ENCODE assay signal across 23 mouse cellular contexts in the genomic region with DNA sequence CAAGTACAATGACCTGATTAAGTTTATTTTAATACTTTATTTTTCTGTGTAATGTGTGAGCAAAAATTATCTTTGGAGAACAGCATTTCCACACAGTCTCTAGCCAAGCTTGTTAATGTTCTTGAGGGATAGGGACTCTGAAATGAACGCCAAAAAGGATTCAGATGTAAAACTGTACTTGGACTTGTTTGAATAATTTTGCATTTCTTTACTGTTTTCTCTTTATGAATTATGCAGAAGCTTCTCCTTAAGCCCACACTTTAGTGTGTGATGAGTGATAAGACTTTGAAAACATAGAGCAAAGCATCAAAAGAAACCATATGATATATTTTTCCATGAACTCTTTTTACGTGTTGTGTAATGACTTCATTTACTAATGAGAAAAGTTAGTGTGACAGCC.
DNase-seq lines count a peak whose midpoint lies in the region; ATAC-seq lines count a peak whose summit lies in the region.
"Had no signal": no experiment of that assay in that cellular context is flagged by ENCODE, and none has a peak within 500 bp of the region (broad histone marks: within the 10 kb centered on the region; RNA-seq: fewer than 3 reads in every experiment).

No protein-coding gene starts in this region.

- no peaks in the 10 kb centered on the region for H3K9me3 ChIP-seq in forebrain, embryonic 16.5 days (ENCODE audit: control insufficient read depth, low read length)
- no peaks in the 10 kb centered on the region for H3K9me3 ChIP-seq in forebrain, embryonic 15.5 days
- H3K9me3 ChIP-seq in neural tube, embryonic 15.5 days (replicated peaks), result no peaks in the 10 kb centered on the region
- H3K9me3 ChIP-seq: embryonic facial prominence, embryonic 10.5 days; embryonic facial prominence, embryonic 12.5 days; forebrain, embryonic 13.5 days; G1E had no signal

- ATAC-seq in forebrain, embryonic 16.5 days, result peak; percentile 50; the same call in 1 of the 2 replicates
- ATAC-seq in forebrain, embryonic 15.5 days (replicated peaks), result no peak
- ATAC-seq in neural tube, embryonic 15.5 days (ENCODE audit: low FRiP score), result no peak
- ATAC-seq: activated CD4-positive, CD25-positive, alpha-beta regulatory T cell, adult 4 months; CD4-positive, CD25-positive, alpha-beta regulatory T cell, adult 4 months; forebrain, embryonic 13.5 days; forebrain, postnatal 0 days; Patski had no signal

- H3K27ac ChIP-seq in forebrain, embryonic 16.5 days (ENCODE audit: low read length), result no peak overlapping the region
- H3K27ac ChIP-seq in forebrain, embryonic 15.5 days (replicated peaks), result no peak overlapping the region
- H3K27ac ChIP-seq in neural tube, embryonic 15.5 days (replicated peaks), result no peak overlapping the region
- H3K27ac ChIP-seq: embryonic facial prominence, embryonic 10.5 days; embryonic facial prominence, embryonic 12.5 days; forebrain, embryonic 13.5 days had no signal

- H3K4me2 ChIP-seq in forebrain, embryonic 16.5 days (ENCODE audit: low read length), result no peak overlapping the region
- H3K4me2 ChIP-seq in forebrain, embryonic 15.5 days (replicated peaks), result no peak overlapping the region
- no peak overlapping the region for H3K4me2 ChIP-seq in neural tube, embryonic 15.5 days
- H3K4me2 ChIP-seq: embryonic facial prominence, embryonic 12.5 days; forebrain, embryonic 13.5 days had no signal

- 51% methylated on average over 2 of the region's 2 CpGs for WGBS in forebrain, embryonic 16.5 days
- WGBS in forebrain, embryonic 15.5 days, result 58% methylated on average over 2 of the region's 2 CpGs
- 85% methylated on average over 2 of the region's 2 CpGs for WGBS in neural tube, embryonic 15.5 days

- no peaks in the 10 kb centered on the region for H3K4me1 ChIP-seq in forebrain, embryonic 16.5 days (replicated peaks; ENCODE audit: control insufficient read depth, insufficient read depth, low read length)
- H3K4me1 ChIP-seq in forebrain, embryonic 15.5 days, result no peaks in the 10 kb centered on the region
- H3K4me1 ChIP-seq in neural tube, embryonic 15.5 days, result no peaks in the 10 kb centered on the region
- H3K4me1 ChIP-seq: embryonic facial prominence, embryonic 10.5 days; embryonic facial prominence, embryonic 12.5 days; forebrain, embryonic 13.5 days had no signal

- H3K36me3 ChIP-seq in forebrain, embryonic 16.5 days (ENCODE audit: control insufficient read depth, insufficient read depth), result no peaks in the 10 kb centered on the region
- H3K36me3 ChIP-seq in forebrain, embryonic 15.5 days, result no peaks in the 10 kb centered on the region
- H3K36me3 ChIP-seq in neural tube, embryonic 15.5 days, result no peaks in the 10 kb centered on the region
- H3K36me3 ChIP-seq: embryonic facial prominence, embryonic 10.5 days; embryonic facial prominence, embryonic 12.5 days; G1E had no signal

- H3K9ac ChIP-seq in forebrain, embryonic 16.5 days (replicated peaks; ENCODE audit: low read depth, low read length), result no peak overlapping the region
- no peak overlapping the region for H3K9ac ChIP-seq in forebrain, embryonic 15.5 days (replicated peaks)
- H3K9ac ChIP-seq in neural tube, embryonic 15.5 days (replicated peaks), result no peak overlapping the region
- H3K9ac ChIP-seq: embryonic facial prominence, embryonic 12.5 days; forebrain, embryonic 13.5 days; forebrain, postnatal 0 days had no signal

- no peaks in the 10 kb centered on the region for H3K27me3 ChIP-seq in forebrain, embryonic 16.5 days (replicated peaks; ENCODE audit: control insufficient read depth, insufficient read depth, low read length)
- H3K27me3 ChIP-seq in forebrain, embryonic 15.5 days, result no peaks in the 10 kb centered on the region
- no peaks in the 10 kb centered on the region for H3K27me3 ChIP-seq in neural tube, embryonic 15.5 days (replicated peaks)
- H3K27me3 ChIP-seq: CH12.LX; embryonic facial prominence, embryonic 12.5 days; forebrain, embryonic 13.5 days had no signal

- peak; percentile 27 for DNase-seq in brain, adult 2 months (ENCODE audit: low read depth, low spot score)
- peak; percentile 15 for DNase-seq in telencephalon, adult 2 months (ENCODE audit: low read depth, low spot score)
- DNase-seq: adrenal gland, adult 8-10 months; adrenal gland, postnatal 14 days; adrenal gland, postnatal 36 days; B cell, adult 2 months; cerebellum, adult 11-12 months; cerebellum, adult 2 months; cerebellum, adult 9-10 months; cerebellum, postnatal 10 days; cerebellum, postnatal 25 days; forebrain, postnatal 0 days had no signal

- H3K4me3 ChIP-seq in forebrain, embryonic 16.5 days (replicated peaks; ENCODE audit: low read length), result no peak overlapping the region
- no peak overlapping the region for H3K4me3 ChIP-seq in forebrain, embryonic 15.5 days
- H3K4me3 ChIP-seq in neural tube, embryonic 15.5 days (replicated peaks), result no peak overlapping the region
- H3K4me3 ChIP-seq: embryonic facial prominence, embryonic 10.5 days; embryonic facial prominence, embryonic 12.5 days; forebrain, embryonic 13.5 days had no signal
